Mouse (Mus musculus): ENCODE measurements around the gene Gm10382.
"Not testable (repeated sequence)": the region's sequence is repeated elsewhere in the genome, so short reads cannot be mapped to it uniquely, and the experiment has no call there.

Gm10382 gene

GRCm38 (mm10) chr5:125416183-125416582 is 27.1 kb downstream of the Gm10382 start:
- no peak for DNase-seq (ENCODE audit: extremely low spot score)

DNA sequence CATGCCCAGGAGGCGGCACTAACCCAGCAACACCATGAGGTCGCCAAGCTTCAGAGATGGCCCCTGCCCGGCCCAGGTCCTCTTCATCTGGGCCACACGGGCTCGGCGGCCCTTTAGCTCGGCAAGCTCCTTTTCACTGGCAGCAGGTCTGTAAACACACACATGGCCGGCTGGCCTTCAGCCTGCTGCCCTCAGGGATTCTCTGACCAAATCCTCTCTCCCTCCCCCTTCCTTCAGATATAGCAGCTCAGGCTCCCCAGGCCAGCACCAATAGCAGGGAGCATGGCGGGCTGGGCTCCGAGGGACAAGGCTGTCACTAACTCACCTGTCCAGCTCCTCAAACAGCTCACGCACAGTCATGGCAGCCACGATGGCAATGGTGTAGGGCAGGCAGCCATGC is 29.5 kb downstream of the Gm10382 start:
- no peak for DNase-seq (ENCODE audit: extremely low spot score)

GRCm38 (mm10) chr5:125419124-125419523 is 30.0 kb downstream of the Gm10382 start:
- no peak for DNase-seq (ENCODE audit: extremely low spot score)

- DNase-seq (ENCODE audit: extremely low spot score): no peak
Measured at GRCm38 (mm10) chr5:125425698-125426276, 36.7 kb downstream of the Gm10382 start.

DNA sequence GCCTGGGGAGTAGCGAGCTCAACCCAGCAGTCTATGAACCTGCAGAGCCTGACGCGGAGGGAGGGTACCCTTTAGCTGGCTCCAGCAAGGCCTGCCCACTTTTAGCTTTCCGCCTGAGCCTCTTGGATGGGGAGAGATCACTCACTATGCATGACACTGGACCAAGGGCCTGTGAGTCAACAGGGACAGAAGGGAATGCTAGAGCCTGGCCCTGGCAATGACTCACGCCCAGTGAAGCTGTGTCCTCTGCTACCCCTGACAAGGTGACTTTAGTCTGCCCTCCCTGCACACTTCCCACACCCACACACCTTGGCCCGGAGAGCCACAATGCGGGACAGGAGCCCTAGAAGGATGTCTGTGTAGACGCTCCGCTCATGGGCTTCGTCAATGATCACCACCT is 37.2 kb downstream of the Gm10382 start:
- no peak for DNase-seq (ENCODE audit: extremely low spot score)

GRCm38 (mm10) chr5:125432324-125432723 is 43.2 kb downstream of the Gm10382 start:
- not testable (repeated sequence) for DNase-seq (ENCODE audit: extremely low spot score)

- peak; percentile 91 for DNase-seq (ENCODE audit: extremely low spot score)
Measured at GRCm38 (mm10) chr5:125433793-125434337, 44.7 kb downstream of the Gm10382 start, which contains the start of gene Dhx37. Dhx37 (minus strand) TSS chr5:125434121.

DNA sequence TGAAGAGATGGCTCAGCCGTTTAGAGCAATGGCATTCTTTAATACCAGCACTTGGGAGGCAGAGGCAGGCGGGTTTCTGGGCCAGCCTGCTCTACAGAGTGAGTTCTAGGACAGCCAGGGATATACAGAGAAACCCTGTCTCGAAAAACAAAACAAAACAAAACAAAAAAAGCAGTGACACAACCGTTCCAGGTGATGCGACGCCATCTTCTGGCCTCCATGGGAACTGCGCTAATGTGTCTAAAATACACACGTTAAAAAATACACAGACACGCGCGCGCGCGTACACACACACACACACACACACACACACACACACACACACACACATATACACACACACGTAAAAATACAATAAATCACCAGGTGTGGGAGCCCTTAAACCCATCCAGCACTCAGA is 45.2 kb downstream of the Gm10382 start:
- not testable (repeated sequence) for DNase-seq (ENCODE audit: extremely low spot score)

Measured in embryo, embryonic 9.5 days (tissue).